Mouse (Mus musculus): ENCODE results near the gene Rae1. TPM values are rescaled to one million over a fixed set of nuclear protein-coding genes. Genes with fewer than 3 reads are reported as not detected.

Gene Rae1
- polyA plus RNA-seq, 1 experiment, result 34.4 TPM

GRCm38 (mm10) chr2:173017940-173018339 is 18.0 kb downstream of the Rae1 start:
- Histone ChIP-seq H3K27ac (replicated peaks; ENCODE audit: low read depth, low read length) (no peak overlapping the region), H3K4me1 (ENCODE audit: control insufficient read depth, insufficient read depth, insufficient read length, low read length) (peaks cover 16% of the 10 kb centered on the region), H3K4me3 (ENCODE audit: insufficient read depth, low read depth, low read length) (no peak overlapping the region)

- no peak overlapping the region for H3K4me3 ChIP-seq (ENCODE audit: insufficient read depth, low read depth, low read length)
- no peak overlapping the region for H3K27ac ChIP-seq (replicated peaks; ENCODE audit: low read depth, low read length)
- H3K4me1 ChIP-seq (ENCODE audit: control insufficient read depth, insufficient read depth, insufficient read length, low read length), result peaks cover 19% of the 10 kb centered on the region
Measured at GRCm38 (mm10) chr2:173018618-173019017, 18.7 kb downstream of the Rae1 start.

GRCm38 (mm10) chr2:173019322-173019721 is 19.4 kb downstream of the Rae1 start:
- H3K4me3 ChIP-seq (ENCODE audit: insufficient read depth, low read depth, low read length), result peak overlapping the region; percentile 60
- no peak overlapping the region for H3K27ac ChIP-seq (replicated peaks; ENCODE audit: low read depth, low read length)
- H3K4me1 ChIP-seq (ENCODE audit: control insufficient read depth, insufficient read depth, insufficient read length, low read length), result peaks cover 19% of the 10 kb centered on the region

GRCm38 (mm10) chr2:173019790-173020189 is 19.9 kb downstream of the Rae1 start:
- Histone ChIP-seq H3K4me3 (ENCODE audit: insufficient read depth, low read depth, low read length) (peak overlapping the region; percentile 60), H3K27ac (replicated peaks; ENCODE audit: low read depth, low read length) (no peak overlapping the region), H3K4me1 (ENCODE audit: control insufficient read depth, insufficient read depth, insufficient read length, low read length) (peaks cover 18% of the 10 kb centered on the region)

- Histone ChIP-seq H3K4me1 (ENCODE audit: control insufficient read depth, insufficient read depth, insufficient read length, low read length) (peaks cover 23% of the 10 kb centered on the region), H3K27ac (replicated peaks; ENCODE audit: low read depth, low read length) (no peak within 1 kb of the TSS)
Measured at GRCm38 (mm10) chr2:173020430-173020829, 20.5 kb downstream of the Rae1 start, which contains the start of gene Rbm38. TSS of gene Rbm38 (plus strand) at chr2:173020498.

GRCm38 (mm10) chr2:173021633-173022055 is 21.7 kb downstream of the Rae1 start:
- H3K27ac ChIP-seq (replicated peaks; ENCODE audit: low read depth, low read length), result no peak overlapping the region
- H3K4me3 ChIP-seq (ENCODE audit: insufficient read depth, low read depth, low read length), result peak overlapping the region; percentile 75
- peaks cover 33% of the 10 kb centered on the region for H3K4me1 ChIP-seq (ENCODE audit: control insufficient read depth, insufficient read depth, insufficient read length, low read length)

More at GRCm38 (mm10) chr2:173020430-173020829, 20.5 kb downstream of the Rae1 start, which contains the start of gene Rbm38:
- peak within 1 kb of the TSS; percentile 60 for H3K4me3 ChIP-seq (ENCODE audit: insufficient read depth, low read depth, low read length)

GRCm38 (mm10) chr2:173022056-173022681 is 22.3 kb downstream of the Rae1 start:
- peak overlapping the region; percentile 75 for H3K4me3 ChIP-seq (ENCODE audit: insufficient read depth, low read depth, low read length)
- H3K27ac ChIP-seq (replicated peaks; ENCODE audit: low read depth, low read length), result peak overlapping the region; percentile 1; the same call in 1 of the 2 replicates
- H3K4me1 ChIP-seq (ENCODE audit: control insufficient read depth, insufficient read depth, insufficient read length, low read length), result peaks cover 39% of the 10 kb centered on the region

GRCm38 (mm10) chr2:173022813-173023212 is 22.9 kb downstream of the Rae1 start:
- Histone ChIP-seq H3K27ac (replicated peaks; ENCODE audit: low read depth, low read length) (peak overlapping the region; percentile 1; the same call in 1 of the 2 replicates), H3K4me1 (ENCODE audit: control insufficient read depth, insufficient read depth, insufficient read length, low read length) (peaks cover 44% of the 10 kb centered on the region), H3K4me3 (ENCODE audit: insufficient read depth, low read depth, low read length) (peak overlapping the region; percentile 75)

- peak overlapping the region; percentile 75 for H3K4me3 ChIP-seq (ENCODE audit: insufficient read depth, low read depth, low read length)
- H3K4me1 ChIP-seq (ENCODE audit: control insufficient read depth, insufficient read depth, insufficient read length, low read length), result peaks cover 45% of the 10 kb centered on the region
- H3K27ac ChIP-seq (replicated peaks; ENCODE audit: low read depth, low read length), result no peak overlapping the region
Measured at GRCm38 (mm10) chr2:173023371-173023851, 23.5 kb downstream of the Rae1 start.

- Histone ChIP-seq H3K4me1 (ENCODE audit: control insufficient read depth, insufficient read depth, insufficient read length, low read length) (peaks cover 42% of the 10 kb centered on the region), H3K27ac (replicated peaks; ENCODE audit: low read depth, low read length) (no peak overlapping the region), H3K4me3 (ENCODE audit: insufficient read depth, low read depth, low read length) (peak overlapping the region; percentile 75; the same call in 1 of the 2 replicates)
Measured at GRCm38 (mm10) chr2:173023966-173024365, 24.0 kb downstream of the Rae1 start.

- no peak overlapping the region for H3K4me3 ChIP-seq (ENCODE audit: insufficient read depth, low read depth, low read length)
- peaks cover 42% of the 10 kb centered on the region for H3K4me1 ChIP-seq (ENCODE audit: control insufficient read depth, insufficient read depth, insufficient read length, low read length)
- no peak overlapping the region for H3K27ac ChIP-seq (replicated peaks; ENCODE audit: low read depth, low read length)
Measured at GRCm38 (mm10) chr2:173024392-173024791, 24.5 kb downstream of the Rae1 start.

- peaks cover 37% of the 10 kb centered on the region for H3K4me1 ChIP-seq (ENCODE audit: control insufficient read depth, insufficient read depth, insufficient read length, low read length)
- H3K27ac ChIP-seq (replicated peaks; ENCODE audit: low read depth, low read length), result no peak overlapping the region
- H3K4me3 ChIP-seq (ENCODE audit: insufficient read depth, low read depth, low read length), result no peak overlapping the region
Measured at GRCm38 (mm10) chr2:173024938-173025337, 25.0 kb downstream of the Rae1 start.

- Histone ChIP-seq H3K4me1 (ENCODE audit: control insufficient read depth, insufficient read depth, insufficient read length, low read length) (peaks cover 31% of the 10 kb centered on the region), H3K27ac (replicated peaks; ENCODE audit: low read depth, low read length) (no peak overlapping the region), H3K4me3 (ENCODE audit: insufficient read depth, low read depth, low read length) (no peak overlapping the region)
Measured at GRCm38 (mm10) chr2:173026286-173026685, 26.4 kb downstream of the Rae1 start.

GRCm38 (mm10) chr2:173026688-173027131 is 26.8 kb downstream of the Rae1 start:
- Histone ChIP-seq H3K4me1 (ENCODE audit: control insufficient read depth, insufficient read depth, insufficient read length, low read length) (peaks cover 31% of the 10 kb centered on the region), H3K27ac (replicated peaks; ENCODE audit: low read depth, low read length) (no peak overlapping the region), H3K4me3 (ENCODE audit: insufficient read depth, low read depth, low read length) (no peak overlapping the region)

GRCm38 (mm10) chr2:173027169-173027823 is 27.4 kb downstream of the Rae1 start:
- Histone ChIP-seq H3K4me1 (ENCODE audit: control insufficient read depth, insufficient read depth, insufficient read length, low read length) (peaks cover 31% of the 10 kb centered on the region), H3K4me3 (ENCODE audit: insufficient read depth, low read depth, low read length) (no peak overlapping the region), H3K27ac (replicated peaks; ENCODE audit: low read depth, low read length) (no peak overlapping the region)

Data from brown adipose tissue, adult 24 weeks (tissue).